Mouse (Mus musculus): Measurements from ENCODE around the gene Senp7.

DNA sequence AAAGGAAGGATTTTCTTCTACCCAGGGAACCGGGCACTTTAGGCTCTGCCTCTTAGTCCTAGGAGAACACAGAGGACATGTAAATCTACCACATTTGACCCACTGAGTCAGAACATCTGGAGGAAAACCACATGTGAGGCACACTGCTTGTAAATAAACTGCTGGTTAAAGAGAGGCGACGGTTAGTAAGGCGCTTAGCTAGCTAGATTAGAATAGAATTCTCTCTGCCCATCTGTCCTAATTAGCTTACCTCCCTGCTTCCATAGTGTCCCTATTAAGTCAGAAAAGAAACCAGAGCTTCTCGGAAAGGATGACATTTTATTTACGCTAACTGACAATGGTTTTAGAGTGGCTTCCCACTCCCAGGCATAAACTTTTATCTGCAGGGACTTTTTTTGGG, 155.9 kb downstream of the Senp7 start, which contains the start of gene Impg2:
- TF ChIP-seq POLR2A (IDR thresholded peaks at IDR 0.05; ENCODE audit: borderline replicate concordance, extremely low read depth, insufficient read depth, insufficient read length, poor library complexity, severe bottlenecking), result no peak
- no peak for TF ChIP-seq CTCF (IDR thresholded peaks at IDR 0.05; ENCODE audit: borderline replicate concordance, extremely low read depth, insufficient read depth, insufficient read length)

All from brain, embryonic 14.5 days (tissue).